Mouse (Mus musculus): Measurements from ENCODE around the gene Rbm34. TPM values are rescaled to one million over a fixed set of nuclear protein-coding genes. Genes with fewer than 3 reads are reported as not detected.

Gene Rbm34
- total and polyA plus RNA-seq, 3 experiments, result 24.8 to 42.7 (median 42.3) TPM

DNA sequence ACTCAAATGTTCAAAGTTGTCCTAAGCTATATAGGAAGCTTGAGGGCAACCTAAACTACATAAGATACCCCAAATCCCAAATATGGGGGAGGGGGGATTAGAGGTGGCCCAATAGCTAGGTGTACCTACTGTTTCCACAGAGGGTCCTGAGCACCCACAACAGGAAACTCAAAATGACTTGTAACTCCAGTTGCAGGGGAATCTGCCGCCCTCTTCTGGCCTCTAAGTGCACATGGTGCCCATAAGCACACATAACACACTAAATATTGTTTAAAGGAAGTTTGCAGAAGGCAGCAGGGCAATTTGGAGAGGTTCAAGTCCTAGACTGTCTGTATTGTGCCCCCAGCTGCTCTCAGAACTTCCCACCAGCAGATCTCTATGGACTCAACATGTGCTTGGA lies 43.8 kb downstream of the Rbm34 start:
- Histone ChIP-seq H3K79me2 (replicated peaks; ENCODE audit: control insufficient read depth, extremely low read depth, insufficient read depth, poor library complexity, severe bottlenecking) (no peaks in the 10 kb centered on the region), H3K27ac (ENCODE audit: insufficient read depth, low read depth) (no peak overlapping the region), H3K4me2 (ENCODE audit: insufficient read depth, low read depth, poor library complexity, severe bottlenecking) (no peak overlapping the region), H3K36me3 (replicated peaks in 1 of 2; ENCODE audit: control insufficient read depth in 1 of 2, insufficient read depth in 1 of 2, low read length in 1 of 2) (peaks cover 58 to 90% of the 10 kb centered on the region in 2 experiments), H3K9ac (ENCODE audit: insufficient read depth, low read depth) (no peak overlapping the region), H3K27me3 (replicated peaks) (no peaks in the 10 kb centered on the region), H3K4me1 (ENCODE audit: control insufficient read depth in 1 of 2, insufficient read depth in 2 of 2) (peaks cover 0 to 12% of the 10 kb centered on the region in 2 experiments; a peak in 2 of 4 replicates), H3K4me3 (replicated peaks in 1 of 3; ENCODE audit: low read depth in 2 of 3, low read length in 2 of 3, poor library complexity in 1 of 3) (no peak overlapping the region), H3K9me3 (replicated peaks; ENCODE audit: low read length) (no peaks in the 10 kb centered on the region)
- DNase-seq (ENCODE audit: extremely low read depth), result no peak
- in situ Hi-C loops (cut with MboI; ENCODE audit: low pct_ligation_motif_present, low pct_unique_long_range_greater_than_20kb, low sequenced_read_pairs), result loop anchor here (5.0 to 10.0 kb wide), 2 partner anchors 332 to 430 kb away; partner anchors contain the start of gene Irf2bp2
- dilution Hi-C loops (cut with MboI; ENCODE audit: extremely low pct_ligation_motif_present, extremely low pct_unique_long_range_greater_than_20kb, low sequenced_read_pairs), result no loop called here
- TF ChIP-seq RAD21 (IDR thresholded peaks at IDR 0.05; ENCODE audit: low read depth, low read length) (peak; percentile 59), JUN (IDR thresholded peaks at IDR 0.05; ENCODE audit: insufficient read depth, low read depth, low read length) (no peak), SMC3 (IDR thresholded peaks at IDR 0.05; ENCODE audit: low read depth, low read length) (peak; percentile 57), RCOR1 (conservative IDR thresholded peaks at IDR 0.05; ENCODE audit: low read depth, low read length) (no peak), ZMIZ1 (IDR thresholded peaks at IDR 0.05; ENCODE audit: low read depth, low read length) (no peak), CTCF (conservative IDR thresholded peaks at IDR 0.05 in 1 of 2, IDR thresholded peaks at IDR 0.05 in 1 of 2; ENCODE audit: low read depth in 2 of 2, low read length in 2 of 2) (peak; percentile 37 to 67; a peak in 3 of 4 replicates)

DNA sequence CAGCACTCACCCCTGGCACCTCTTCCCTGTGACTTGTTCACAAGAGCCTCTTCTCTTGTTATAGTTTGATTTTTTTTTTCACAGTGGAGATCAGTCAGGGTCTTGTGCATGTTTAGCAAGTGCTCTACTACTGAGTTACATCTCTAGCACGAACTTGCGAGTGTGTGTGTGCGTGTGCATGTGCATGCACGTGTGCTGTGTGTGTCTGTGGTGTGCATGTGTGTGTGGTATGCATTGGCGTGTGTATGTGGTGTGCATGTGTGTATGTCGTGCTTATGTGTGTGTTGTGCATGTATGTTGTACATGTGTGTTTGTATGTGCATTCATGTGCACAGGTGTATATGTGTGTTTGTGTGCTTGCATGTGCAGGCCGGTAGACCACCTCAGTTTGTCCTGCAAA lies 47.9 kb downstream of the Rbm34 start:
- Histone ChIP-seq H3K4me2 (ENCODE audit: insufficient read depth, low read depth, poor library complexity, severe bottlenecking) (no peak overlapping the region), H3K9ac (ENCODE audit: insufficient read depth, low read depth) (no peak overlapping the region), H3K27ac (ENCODE audit: insufficient read depth, low read depth) (no peak overlapping the region), H3K79me2 (replicated peaks; ENCODE audit: control insufficient read depth, extremely low read depth, insufficient read depth, poor library complexity, severe bottlenecking) (no peaks in the 10 kb centered on the region), H3K4me1 (ENCODE audit: control insufficient read depth in 1 of 2, insufficient read depth in 2 of 2) (peaks cover 9 to 20% of the 10 kb centered on the region in 2 experiments; a peak in 3 of 4 replicates), H3K27me3 (replicated peaks) (no peaks in the 10 kb centered on the region), H3K4me3 (replicated peaks in 1 of 3; ENCODE audit: low read depth in 2 of 3, low read length in 2 of 3, poor library complexity in 1 of 3) (no peak overlapping the region), H3K9me3 (replicated peaks; ENCODE audit: low read length) (no peaks in the 10 kb centered on the region), H3K36me3 (replicated peaks in 1 of 2; ENCODE audit: control insufficient read depth in 1 of 2, insufficient read depth in 1 of 2, low read length in 1 of 2) (peaks cover 29 to 69% of the 10 kb centered on the region in 2 experiments)
- no peak for DNase-seq (ENCODE audit: extremely low read depth)
- TF ChIP-seq CHD1 (IDR thresholded peaks at IDR 0.05; ENCODE audit: low read depth, low read length), result no peak
- TF ChIP-seq JUN (IDR thresholded peaks at IDR 0.05; ENCODE audit: insufficient read depth, low read depth, low read length), result no peak
- no peak for TF ChIP-seq TCF12 (IDR thresholded peaks at IDR 0.05; ENCODE audit: low read depth, low read length)
- in situ Hi-C loops (cut with MboI; ENCODE audit: low pct_ligation_motif_present, low pct_unique_long_range_greater_than_20kb, low sequenced_read_pairs) (loop anchor here (10.0 kb wide), 1 partner anchor 328 kb away; the partner anchor contains the start of gene Irf2bp2), dilution Hi-C loops (cut with MboI; ENCODE audit: extremely low pct_ligation_motif_present, extremely low pct_unique_long_range_greater_than_20kb, low sequenced_read_pairs) (loop anchor here (25.0 kb wide), 1 partner anchor 436 kb away; the partner anchor contains the start of gene Tarbp1)

DNA sequence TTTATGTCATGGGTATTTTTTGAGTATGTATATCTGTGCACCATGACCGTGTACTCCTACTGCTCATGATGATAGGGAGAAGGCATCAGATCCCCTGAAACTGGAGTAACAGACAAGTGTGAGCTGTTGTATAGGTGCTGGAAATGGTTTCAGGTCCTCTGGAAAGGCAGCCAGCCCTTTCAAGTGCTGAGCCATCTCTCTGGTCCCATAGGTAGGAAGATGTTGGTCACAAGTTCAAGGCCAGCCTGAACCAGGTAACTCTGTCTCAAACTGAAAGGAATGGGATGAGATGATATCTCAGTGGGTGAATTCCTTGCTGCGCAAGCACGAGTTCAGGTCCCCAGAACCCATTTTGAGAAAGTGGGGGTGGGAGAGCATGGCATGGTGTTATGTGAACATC lies 49.4 kb downstream of the Rbm34 start:
- DNase-seq (ENCODE audit: extremely low read depth), result no peak
- in situ Hi-C loops (cut with MboI; ENCODE audit: low pct_ligation_motif_present, low pct_unique_long_range_greater_than_20kb, low sequenced_read_pairs) (loop anchor here (10.0 kb wide), 1 partner anchor 327 kb away; the partner anchor contains the start of gene Irf2bp2), dilution Hi-C loops (cut with MboI; ENCODE audit: extremely low pct_ligation_motif_present, extremely low pct_unique_long_range_greater_than_20kb, low sequenced_read_pairs) (loop anchor here (25.0 kb wide), 1 partner anchor 434 kb away; the partner anchor contains the start of gene Tarbp1)
- Histone ChIP-seq H3K4me1 (ENCODE audit: control insufficient read depth in 1 of 2, insufficient read depth in 2 of 2) (peaks cover 9 to 28% of the 10 kb centered on the region in 2 experiments; a peak in 3 of 4 replicates), H3K9me3 (replicated peaks; ENCODE audit: low read length) (no peaks in the 10 kb centered on the region), H3K4me3 (replicated peaks in 1 of 3; ENCODE audit: low read depth in 2 of 3, low read length in 2 of 3, poor library complexity in 1 of 3) (no peak overlapping the region), H3K4me2 (ENCODE audit: insufficient read depth, low read depth, poor library complexity, severe bottlenecking) (no peak overlapping the region), H3K79me2 (replicated peaks; ENCODE audit: control insufficient read depth, extremely low read depth, insufficient read depth, poor library complexity, severe bottlenecking) (no peaks in the 10 kb centered on the region), H3K27ac (ENCODE audit: insufficient read depth, low read depth) (no peak overlapping the region), H3K36me3 (replicated peaks in 1 of 2; ENCODE audit: control insufficient read depth in 1 of 2, insufficient read depth in 1 of 2, low read length in 1 of 2) (peaks cover 18 to 55% of the 10 kb centered on the region in 2 experiments), H3K27me3 (replicated peaks) (no peaks in the 10 kb centered on the region), H3K9ac (ENCODE audit: insufficient read depth, low read depth) (no peak overlapping the region)
- no peak for TF ChIP-seq IRF4 (IDR thresholded peaks at IDR 0.05; ENCODE audit: low read depth, low read length)
- TF ChIP-seq KAT2A (IDR thresholded peaks at IDR 0.05; ENCODE audit: insufficient replicate concordance, low read length), result no peak

Data from CH12.LX (cell line).